Mouse (Mus musculus) urinary bladder, adult 2 months (tissue): ENCODE measurements around the gene Nfatc4. TPM values are rescaled to one million over a fixed set of nuclear protein-coding genes. Genes with fewer than 3 reads are reported as not detected.

Experiments used
- DNase-seq: peaks from one replicate; pipeline ENCODE4 v3.0.0; 2022; ENCODE audit warnings: low spot score
- polyA plus RNA-seq: library from polyadenylated mRNA; depleted of rRNA; stranded (reverse); fragments of >200 nt; gene quantifications from 2 replicates; pipeline ENCODE4 v1.2.3, GENCODE M21; 2012; rRNA removed

Nfatc4 gene
- polyA plus RNA-seq: 37.9 and 44.3 TPM in 2 replicates

- DNase-seq: peak; percentile 73
These were observed at the start of gene Nfatc4 for GRCm38 (mm10) chr14:55822991-55823762. Gene Nfatc4 (plus strand): TSS chr14:55823144.

GRCm38 (mm10) chr14:55776711-55777110 lies 46.2 kb upstream of the Nfatc4 start:
- no peak for DNase-seq

- peak; percentile 6 for DNase-seq
These were observed 45.8 kb upstream of the Nfatc4 start for GRCm38 (mm10) chr14:55777176-55777575.

- no peak for DNase-seq
These were observed 45.1 kb upstream of the Nfatc4 start for GRCm38 (mm10) chr14:55777806-55778205.

GRCm38 (mm10) chr14:55778686-55779085 lies 44.3 kb upstream of the Nfatc4 start:
- DNase-seq: no peak

GRCm38 (mm10) chr14:55779656-55780055 lies 43.3 kb upstream of the Nfatc4 start:
- no peak for DNase-seq

GRCm38 (mm10) chr14:55780736-55781135 lies 42.2 kb upstream of the Nfatc4 start:
- no peak for DNase-seq

- DNase-seq: no peak
These were observed 41.6 kb upstream of the Nfatc4 start for GRCm38 (mm10) chr14:55781310-55781709.

- DNase-seq: no peak
These were observed 40.5 kb upstream of the Nfatc4 start for GRCm38 (mm10) chr14:55782361-55782960.

- no peak for DNase-seq
These were observed 39.6 kb upstream of the Nfatc4 start for GRCm38 (mm10) chr14:55783171-55783957.

- no peak for DNase-seq
These were observed 39.0 kb upstream of the Nfatc4 start, which contains the start of gene Adcy4 for GRCm38 (mm10) chr14:55783958-55784235. Gene Adcy4 (minus strand): TSS chr14:55784095.

GRCm38 (mm10) chr14:55785195-55785594 lies 37.7 kb upstream of the Nfatc4 start:
- DNase-seq: no peak

GRCm38 (mm10) chr14:55787731-55788130 lies 35.2 kb upstream of the Nfatc4 start:
- no peak for DNase-seq

- no peak for DNase-seq
These were observed 34.5 kb upstream of the Nfatc4 start, which contains the start of gene Ripk3 for GRCm38 (mm10) chr14:55788256-55789050. Gene Ripk3 (minus strand): TSS chr14:55788865.

- no peak for DNase-seq
These were observed 29.5 kb upstream of the Nfatc4 start for GRCm38 (mm10) chr14:55793461-55793860.

- DNase-seq: no peak
These were observed 29.0 kb upstream of the Nfatc4 start for GRCm38 (mm10) chr14:55793946-55794345.

GRCm38 (mm10) chr14:55795380-55796163 lies 27.4 kb upstream of the Nfatc4 start:
- no peak for DNase-seq

- DNase-seq: no peak
These were observed 8.1 kb upstream of the Nfatc4 start for GRCm38 (mm10) chr14:55814885-55815284.

- peak; percentile 55 for DNase-seq
These were observed 7.6 kb upstream of the Nfatc4 start for GRCm38 (mm10) chr14:55815310-55815751.

GRCm38 (mm10) chr14:55819845-55820405 lies 3.0 kb upstream of the Nfatc4 start:
- peak; percentile 6 for DNase-seq
